Mouse (Mus musculus): Measurements from ENCODE around the gene Guca1b.

Gene Guca1b

GRCm38 (mm10) chr17:47385145-47385544 is at the start of gene Guca1b:
Gene Guca1b, plus strand, starts transcription at chr17:47385393.
- no peak for DNase-seq (ENCODE audit: low read depth, low spot score)

GRCm38 (mm10) chr17:47343121-47343520 is 42.1 kb upstream of the Guca1b start:
- no peak for DNase-seq (ENCODE audit: low read depth, low spot score)

GRCm38 (mm10) chr17:47349721-47350319 is 35.4 kb upstream of the Guca1b start:
- DNase-seq (ENCODE audit: low read depth, low spot score), result no peak

- DNase-seq (ENCODE audit: low read depth, low spot score), result peak; percentile 75
Measured at GRCm38 (mm10) chr17:47359964-47360363, 25.2 kb upstream of the Guca1b start.

GRCm38 (mm10) chr17:47361343-47361742 is 23.9 kb upstream of the Guca1b start:
- DNase-seq (ENCODE audit: low read depth, low spot score), result no peak

- DNase-seq (ENCODE audit: low read depth, low spot score), result peak; percentile 94
Measured at GRCm38 (mm10) chr17:47368401-47369086, 16.6 kb upstream of the Guca1b start, which contains the start of gene Mrps10. Gene Mrps10, plus strand, starts transcription at chr17:47368887.

- DNase-seq (ENCODE audit: low read depth, low spot score), result no peak
Measured at GRCm38 (mm10) chr17:47369087-47369443, 16.1 kb upstream of the Guca1b start.

GRCm38 (mm10) chr17:47371451-47371850 is 13.7 kb upstream of the Guca1b start:
- DNase-seq (ENCODE audit: low read depth, low spot score), result peak; percentile 82

GRCm38 (mm10) chr17:47373991-47374390 is 11.2 kb upstream of the Guca1b start:
- no peak for DNase-seq (ENCODE audit: low read depth, low spot score)

- DNase-seq (ENCODE audit: low read depth, low spot score), result no peak
Measured at GRCm38 (mm10) chr17:47376779-47377280, 8.4 kb upstream of the Guca1b start.

- no peak for DNase-seq (ENCODE audit: low read depth, low spot score)
Measured at GRCm38 (mm10) chr17:47378133-47378532, 7.1 kb upstream of the Guca1b start.

GRCm38 (mm10) chr17:47381917-47382316 is 3.3 kb upstream of the Guca1b start:
- no peak for DNase-seq (ENCODE audit: low read depth, low spot score)

- no peak for DNase-seq (ENCODE audit: low read depth, low spot score)
Measured at GRCm38 (mm10) chr17:47383266-47383665, 1.9 kb upstream of the Guca1b start.

- DNase-seq (ENCODE audit: low read depth, low spot score), result peak; percentile 20
Measured at GRCm38 (mm10) chr17:47384064-47384463, 1.1 kb upstream of the Guca1b start.

- peak; percentile 71 for DNase-seq (ENCODE audit: low read depth, low spot score)
Measured at GRCm38 (mm10) chr17:47386649-47387048, 1.5 kb downstream of the Guca1b start.

GRCm38 (mm10) chr17:47394223-47394869 is 9.2 kb downstream of the Guca1b start:
- peak; percentile 41 for DNase-seq (ENCODE audit: low read depth, low spot score)

- peak; percentile 67 for DNase-seq (ENCODE audit: low read depth, low spot score)
Measured at GRCm38 (mm10) chr17:47395376-47395913, 10.3 kb downstream of the Guca1b start.

- no peak for DNase-seq (ENCODE audit: low read depth, low spot score)
Measured at GRCm38 (mm10) chr17:47399091-47399490, 13.9 kb downstream of the Guca1b start.

- no peak for DNase-seq (ENCODE audit: low read depth, low spot score)
Measured at GRCm38 (mm10) chr17:47400451-47400850, 15.3 kb downstream of the Guca1b start, which contains the start of gene Guca1a. Gene Guca1a, minus strand, starts transcription at chr17:47400584.

GRCm38 (mm10) chr17:47407717-47408557 is 22.7 kb downstream of the Guca1b start:
- DNase-seq (ENCODE audit: low read depth, low spot score), result no peak

GRCm38 (mm10) chr17:47408558-47408898 is 23.3 kb downstream of the Guca1b start:
- DNase-seq (ENCODE audit: low read depth, low spot score), result peak; percentile 75

All from CD4-positive, CD25-positive, alpha-beta regulatory T cell, adult 2 months (primary cell).